Mouse (Mus musculus) forebrain, embryonic 11.5 days (tissue): ENCODE data around the gene Ufm1. TPM values are rescaled to one million over a fixed set of nuclear protein-coding genes. Genes with fewer than 3 reads are reported as not detected.

Experiments
- ATAC-seq: fragments of 200-750 bp; cut with Nextera tagmentation; replicated peaks from 2 replicates; pipeline ENCODE4 v1.8.0; 2017; ENCODE audit warnings: moderate TSS enrichment; ENCODE audit not compliant: low FRiP score
- DNase-seq: peaks from one replicate; pipeline ENCODE4 v3.0.0-alpha.2; 2017; ENCODE audit warnings: low spot score
- H3K27ac ChIP-seq: fragments of 300-500 bp; sonication (generic); 2 replicates; pipeline ENCODE4 v1.5.1; 2014; ENCODE audit warnings: low read depth, low read length
- H3K27me3 ChIP-seq: fragments of 300-500 bp; sonication (generic); 2 replicates; pipeline ENCODE4 v1.6.1; 2014; ENCODE audit warnings: mild to moderate bottlenecking, low read length, mixed read lengths; ENCODE audit not compliant: control insufficient read depth, insufficient read depth
- H3K36me3 ChIP-seq: fragments of 300-500 bp; sonication (generic); 2 replicates; pipeline ENCODE4 v1.6.1; 2014; ENCODE audit warnings: mild to moderate bottlenecking, low read length, moderate library complexity, mixed read lengths; ENCODE audit not compliant: control insufficient read depth, insufficient read depth
- H3K4me1 ChIP-seq: fragments of 300-500 bp; sonication (generic); replicated peaks from 2 replicates; pipeline ENCODE4 v1.6.1; 2014; ENCODE audit warnings: low read length, mixed read lengths; ENCODE audit not compliant: control insufficient read depth, insufficient read depth
- H3K4me2 ChIP-seq: fragments of 300-500 bp; sonication (generic); 2 replicates; pipeline ENCODE4 v1.6.1; 2014; ENCODE audit warnings: low read depth, mild to moderate bottlenecking, low read length, moderate library complexity, mixed read lengths; ENCODE audit not compliant: severe bottlenecking
- H3K4me3 ChIP-seq: fragments of 300-500 bp; sonication (generic); 2 replicates; pipeline ENCODE4 v1.5.1; 2014; ENCODE audit warnings: low read depth, low read length
- H3K9ac ChIP-seq: fragments of 300-500 bp; sonication (generic); 2 replicates; pipeline ENCODE4 v1.6.1; 2014; ENCODE audit warnings: low read length
- H3K9me3 ChIP-seq: fragments of 300-500 bp; sonication (generic); 2 replicates; pipeline ENCODE4 v1.6.1; 2016; ENCODE audit warnings: low read length, mixed read lengths; ENCODE audit not compliant: control insufficient read depth
- WGBS: fragments of 180-500 bp; shearing (Covaris S2); extraction: QIAGEN DNeasy Blood & Tissue Kit; methylation state at CpG from one replicate; pipeline ENCODE4 v1.1.7; 2014; 5-methylcytosine and 5-hydroxymethylcytosine counted together
- polyA plus RNA-seq: library from polyadenylated mRNA; unstranded; fragments of >200 nt; fragmentation: Nextera tagmentation; extraction: Ambion mirVana; gene quantifications from 2 replicates; pipeline ENCODE4 v1.2.1, GENCODE M21; 2014

Gene Ufm1
- 86.5 and 93.9 TPM in 2 replicates for polyA plus RNA-seq

DNA sequence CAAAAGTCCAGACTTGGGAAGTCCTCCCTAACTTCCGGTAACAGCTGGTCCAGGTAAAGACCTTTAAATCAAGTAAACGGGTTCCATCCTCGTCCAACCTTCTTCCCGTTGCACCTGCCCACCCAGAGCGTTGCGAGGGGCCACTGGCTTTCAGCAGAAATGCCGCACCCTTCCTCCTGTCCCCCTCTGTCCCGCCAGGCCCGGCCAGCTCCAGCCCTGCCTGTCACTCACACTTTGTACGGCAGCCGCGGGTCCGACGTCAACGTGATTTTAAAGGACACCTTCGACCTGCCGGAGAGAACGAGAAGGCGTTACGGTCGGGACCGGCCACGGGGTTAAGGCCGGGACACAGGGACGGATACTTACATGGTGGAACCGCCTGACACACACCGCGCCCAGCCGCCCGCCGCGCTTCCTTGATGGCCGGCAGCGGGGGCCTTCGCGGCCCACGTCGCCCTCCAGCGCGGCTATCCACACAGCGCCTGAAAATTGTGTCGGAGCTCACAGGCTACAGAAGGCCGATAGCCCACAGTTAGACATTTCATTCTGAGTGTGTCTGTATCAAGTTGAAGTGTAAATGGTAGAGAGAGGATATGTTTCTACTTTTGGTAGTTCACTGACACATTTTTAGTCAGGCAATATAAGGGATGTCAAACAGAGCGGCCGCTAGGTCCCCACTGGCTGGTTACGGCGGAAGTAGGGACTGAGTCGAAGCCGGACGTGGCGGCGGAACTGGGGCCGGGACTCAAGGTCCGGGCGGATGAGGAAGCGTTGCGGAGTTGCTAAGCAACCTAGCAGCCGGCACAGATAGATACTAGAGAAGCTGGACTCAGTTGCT is at the start of gene Ufm1:
Gene Ufm1, minus strand, starts transcription at position 448 of the 838 bp plus-strand sequence.
- peak within 1 kb of the TSS; percentile 63 for H3K4me2 ChIP-seq
- ATAC-seq: peak; percentile 98
- H3K27me3 ChIP-seq: no peaks in the 10 kb centered on the region
- H3K27ac ChIP-seq: no peak within 1 kb of the TSS
- peak; percentile 93 for DNase-seq
- peak within 1 kb of the TSS; percentile 71 for H3K9ac ChIP-seq
- no peaks in the 10 kb centered on the region for H3K36me3 ChIP-seq
- H3K4me3 ChIP-seq: peak within 1 kb of the TSS; percentile 87
- no peaks in the 10 kb centered on the region for H3K9me3 ChIP-seq
- under 1% methylated on average over 58 of the region's 58 CpGs for WGBS
- peaks cover 2% of the 10 kb centered on the region for H3K4me1 ChIP-seq

DNA sequence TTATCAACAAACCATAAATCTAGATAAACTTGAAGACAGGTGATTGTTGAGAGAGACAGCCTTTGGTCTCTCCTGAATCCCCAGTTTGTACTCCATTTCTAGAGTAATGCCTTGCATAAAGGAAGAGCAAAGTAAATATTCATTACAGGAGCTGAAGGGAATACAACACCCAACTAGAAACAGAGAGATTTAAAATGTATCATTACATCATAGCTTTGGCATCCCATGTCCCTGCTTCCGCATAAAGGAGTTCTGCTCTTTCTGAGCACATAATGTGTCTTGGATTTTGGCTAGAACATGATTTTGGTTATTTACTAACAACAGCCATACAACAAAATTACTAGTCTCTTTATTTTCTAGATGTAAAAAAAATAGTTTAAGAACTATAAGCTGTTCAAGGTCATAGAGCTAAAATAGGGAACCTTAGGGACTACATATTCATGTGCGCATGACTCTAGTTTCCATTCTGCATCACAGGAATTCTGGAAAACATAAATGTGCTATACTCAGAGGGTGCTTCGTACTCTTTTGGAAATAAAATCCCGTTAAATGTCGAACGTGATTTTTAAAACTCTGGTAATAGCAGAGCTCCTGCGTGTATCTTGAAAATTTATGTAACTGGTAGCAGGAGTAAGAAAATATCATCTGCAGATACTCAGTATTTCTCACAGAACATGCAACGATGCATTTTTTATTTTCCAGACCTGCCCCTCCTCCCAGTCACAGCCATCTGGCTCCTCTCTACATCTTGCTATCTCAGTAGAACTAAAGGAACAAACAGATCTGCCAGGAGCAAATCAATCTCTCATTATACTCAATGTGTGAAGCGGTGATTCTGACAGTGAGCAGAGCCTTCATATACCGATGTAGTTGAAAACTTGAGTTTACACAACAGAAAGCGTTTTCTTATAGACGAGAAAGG is 27.2 kb upstream of the Ufm1 start:
- H3K4me3 ChIP-seq: no peak overlapping the region
- no peaks in the 10 kb centered on the region for H3K4me1 ChIP-seq
- no peak overlapping the region for H3K9ac ChIP-seq
- DNase-seq: no peak
- no peak overlapping the region for H3K4me2 ChIP-seq
- no peaks in the 10 kb centered on the region; the same call in 1 of the 2 replicates for H3K9me3 ChIP-seq
- WGBS: 92% methylated on average over 12 of the region's 12 CpGs
- H3K27ac ChIP-seq: no peak overlapping the region
- ATAC-seq: no peak
- H3K27me3 ChIP-seq: no peaks in the 10 kb centered on the region
- no peaks in the 10 kb centered on the region for H3K36me3 ChIP-seq

DNA sequence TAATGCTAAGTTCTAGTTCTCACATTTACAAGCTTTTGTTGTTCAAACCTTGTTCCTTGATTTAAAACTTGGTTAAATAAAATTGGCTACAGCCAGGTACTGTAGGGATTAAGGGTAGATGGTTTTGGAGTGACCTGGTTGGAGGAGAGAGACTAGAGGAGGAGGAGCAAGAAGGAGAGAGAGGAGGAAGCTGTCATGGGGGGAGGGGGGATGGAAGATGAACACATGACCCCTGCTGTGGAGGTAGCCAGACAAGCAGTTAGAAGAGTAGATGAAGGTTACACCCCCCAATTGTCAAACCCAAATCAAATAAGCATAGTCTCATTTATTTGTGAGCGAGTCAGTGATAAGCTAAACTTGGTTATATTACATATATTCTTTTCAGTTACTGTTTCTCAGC is 8.0 kb upstream of the Ufm1 start:
- DNase-seq: no peak
- Histone ChIP-seq H3K36me3 (no peaks in the 10 kb centered on the region), H3K27me3 (no peaks in the 10 kb centered on the region), H3K27ac (no peak overlapping the region), H3K9me3 (no peaks in the 10 kb centered on the region), H3K4me2 (no peak overlapping the region), H3K9ac (no peak overlapping the region), H3K4me1 (peaks cover 2% of the 10 kb centered on the region), H3K4me3 (no peak overlapping the region)
- 73% methylated on average over 1 of the region's 1 CpGs for WGBS
- no peak for ATAC-seq

DNA sequence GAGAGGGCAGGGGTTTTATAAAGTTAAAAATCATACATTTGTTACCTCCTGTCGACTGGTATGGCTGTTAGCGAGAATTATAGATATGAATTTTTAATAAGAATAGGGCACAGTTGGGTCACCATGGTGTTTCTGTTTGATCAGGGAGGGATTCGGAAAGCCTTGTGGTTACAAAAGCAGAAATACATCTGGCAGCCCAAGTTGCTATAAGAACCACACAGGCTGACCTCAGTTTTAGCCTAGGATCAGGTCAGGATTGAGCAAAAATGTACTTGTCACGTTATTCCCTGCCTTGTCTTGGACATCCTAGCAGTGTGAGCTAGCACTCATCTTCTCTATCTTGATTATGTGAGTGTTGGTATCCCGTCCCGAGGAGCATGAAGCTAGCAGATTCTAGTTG is 6.9 kb upstream of the Ufm1 start:
- 81% methylated on average over 6 of the region's 6 CpGs for WGBS
- H3K4me3 ChIP-seq: no peak overlapping the region

DNA sequence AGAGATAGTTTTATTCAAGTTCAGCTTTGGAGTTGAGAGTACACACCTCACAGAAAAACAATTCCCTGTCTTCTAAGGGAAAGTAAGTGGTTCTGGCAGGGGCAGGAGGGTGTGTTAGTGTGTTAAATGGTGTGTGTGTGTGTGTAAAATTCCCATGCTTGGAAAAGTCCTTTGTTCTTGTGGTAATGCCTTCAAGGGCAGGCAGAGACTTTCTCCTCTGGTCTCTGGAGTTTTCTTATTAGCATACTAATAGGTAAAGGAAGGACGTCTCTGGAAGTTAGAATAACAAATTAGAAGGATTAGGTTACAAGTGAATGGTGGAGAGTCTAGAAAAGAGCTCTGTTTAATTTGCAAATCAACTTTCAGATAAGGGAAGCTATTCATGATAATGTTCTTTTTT is 5.6 kb upstream of the Ufm1 start:
- Histone ChIP-seq H3K4me3 (no peak overlapping the region), H3K9ac (peak overlapping the region; percentile 16; the same call in 1 of the 2 replicates), H3K9me3 (no peaks in the 10 kb centered on the region), H3K4me1 (peaks cover 2% of the 10 kb centered on the region), H3K4me2 (no peak overlapping the region), H3K36me3 (no peaks in the 10 kb centered on the region), H3K27ac (peak overlapping the region; percentile 25; the same call in 1 of the 2 replicates), H3K27me3 (no peaks in the 10 kb centered on the region)
- 6% methylated on average over 1 of the region's 1 CpGs for WGBS
- no peak for DNase-seq
- ATAC-seq: peak; percentile 63

More for the DNA sequence above, 6.9 kb upstream of the Ufm1 start:
- H3K9me3 ChIP-seq: no peaks in the 10 kb centered on the region
- H3K9ac ChIP-seq: no peak overlapping the region
- H3K4me1 ChIP-seq: peaks cover 2% of the 10 kb centered on the region
- H3K27me3 ChIP-seq: no peaks in the 10 kb centered on the region
- DNase-seq (no peak), ATAC-seq (no peak)
- H3K27ac ChIP-seq: no peak overlapping the region
- no peak overlapping the region for H3K4me2 ChIP-seq
- no peaks in the 10 kb centered on the region for H3K36me3 ChIP-seq

DNA sequence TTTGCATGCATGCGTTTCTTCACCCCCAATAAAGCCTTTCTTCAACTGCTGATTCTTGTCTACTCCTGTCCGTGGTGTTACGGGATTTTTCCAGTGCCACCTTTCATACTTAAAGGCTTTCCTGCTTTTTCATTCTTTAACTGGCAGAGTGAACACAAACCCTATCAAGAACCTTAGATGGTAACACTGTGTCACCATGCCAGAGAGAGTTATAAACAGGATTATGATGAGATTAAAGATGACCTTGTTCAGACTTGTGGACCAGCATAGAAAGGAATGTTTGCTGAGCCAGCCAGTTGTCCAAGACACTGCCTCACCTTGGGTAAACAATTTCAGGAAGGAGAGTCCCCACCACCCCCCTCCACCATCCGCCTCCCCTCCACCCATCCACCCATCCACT is 4.6 kb upstream of the Ufm1 start:
- Histone ChIP-seq H3K9me3 (no peaks in the 10 kb centered on the region), H3K4me3 (no peak overlapping the region), H3K9ac (no peak overlapping the region), H3K4me2 (no peak overlapping the region), H3K27me3 (no peaks in the 10 kb centered on the region), H3K4me1 (peaks cover 2% of the 10 kb centered on the region), H3K27ac (no peak overlapping the region), H3K36me3 (no peaks in the 10 kb centered on the region)
- WGBS: 88% methylated on average over 4 of the region's 4 CpGs
- DNase-seq (no peak), ATAC-seq (no peak)

DNA sequence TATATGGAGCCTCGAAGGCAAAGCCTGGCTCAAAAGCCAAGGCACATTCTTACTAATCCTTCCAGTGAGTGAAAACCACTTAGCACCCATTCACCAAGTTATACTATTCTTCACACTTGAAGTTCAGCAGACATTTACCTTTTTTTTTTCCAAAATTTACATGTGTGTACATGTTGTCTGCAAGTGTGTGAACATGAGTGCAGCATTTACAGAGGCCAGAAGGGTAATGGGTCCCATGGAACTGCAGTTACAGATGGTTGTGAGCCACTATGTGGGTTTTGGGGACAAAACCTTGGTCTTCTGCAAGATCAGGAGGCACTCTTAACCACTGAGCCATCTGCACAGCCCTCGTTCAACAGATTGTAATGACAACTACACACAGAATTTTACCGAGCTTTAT is 8.8 kb downstream of the Ufm1 start:
- Histone ChIP-seq H3K4me1 (no peaks in the 10 kb centered on the region), H3K27ac (no peak overlapping the region), H3K4me2 (no peak overlapping the region), H3K27me3 (no peaks in the 10 kb centered on the region), H3K9me3 (no peaks in the 10 kb centered on the region), H3K9ac (no peak overlapping the region), H3K36me3 (no peaks in the 10 kb centered on the region; the same call in 1 of the 2 replicates), H3K4me3 (no peak overlapping the region)
- ATAC-seq (no peak), DNase-seq (no peak)
- WGBS: 91% methylated on average over 3 of the region's 3 CpGs

DNA sequence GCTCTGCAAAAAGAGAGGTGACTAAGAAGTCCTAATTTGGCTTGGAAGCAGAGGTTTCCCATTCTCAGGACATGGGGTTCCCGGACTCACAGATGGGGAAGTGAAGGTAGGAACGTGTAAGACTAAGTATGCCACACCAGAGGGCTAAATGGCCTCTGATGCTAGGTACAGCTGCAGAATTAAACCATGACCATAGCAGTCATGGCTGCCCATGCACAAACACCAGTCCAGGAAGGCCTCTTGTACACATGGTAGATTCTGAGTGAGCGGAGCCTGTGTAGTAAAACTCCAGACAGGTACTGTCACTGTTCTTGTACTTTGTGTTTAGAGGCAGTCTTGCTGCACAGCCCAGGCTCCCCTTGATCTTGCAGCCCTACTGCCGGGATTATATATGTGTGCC is 9.4 kb downstream of the Ufm1 start:
- Histone ChIP-seq H3K4me1 (no peaks in the 10 kb centered on the region), H3K36me3 (no peaks in the 10 kb centered on the region; the same call in 1 of the 2 replicates), H3K9me3 (no peaks in the 10 kb centered on the region), H3K27me3 (no peaks in the 10 kb centered on the region), H3K4me3 (no peak overlapping the region), H3K9ac (no peak overlapping the region), H3K4me2 (no peak overlapping the region), H3K27ac (no peak overlapping the region)
- 81% methylated on average over 4 of the region's 4 CpGs for WGBS
- no peak for DNase-seq
- ATAC-seq: no peak
